Mouse (Mus musculus) heart, postnatal 0 days (tissue): Measurements from ENCODE around the gene Aldh18a1. TPM values are rescaled to one million over a fixed set of nuclear protein-coding genes. Genes with fewer than 3 reads are reported as not detected.

ENCODE experiments used
- ATAC-seq: fragments of 200-750 bp; cut with Nextera tagmentation; 2 replicates; pipeline ENCODE4 v1.8.0; 2017; ENCODE audit warnings: low read depth, moderate number of reproducible peaks, moderate library complexity; ENCODE audit not compliant: insufficient read depth
- DNase-seq: peaks from one replicate; pipeline ENCODE4 v3.0.0-alpha.2; 2016; ENCODE audit warnings: low spot score
- H3K27ac ChIP-seq: fragments of 300-500 bp; sonication (generic); 2 replicates; pipeline ENCODE4 v1.5.1; 2014; ENCODE audit warnings: low read depth, mild to moderate bottlenecking
- H3K27me3 ChIP-seq: fragments of 300-500 bp; sonication (generic); 2 replicates; pipeline ENCODE4 v1.6.1; 2014; ENCODE audit warnings: low read length, mixed read lengths; ENCODE audit not compliant: control insufficient read depth, insufficient read depth
- H3K36me3 ChIP-seq: fragments of 300-500 bp; sonication (generic); replicated peaks from 2 replicates; pipeline ENCODE4 v1.6.1; 2014; ENCODE audit warnings: low read length, mixed read lengths; ENCODE audit not compliant: control insufficient read depth, insufficient read depth
- H3K4me1 ChIP-seq: fragments of 300-500 bp; sonication (generic); 2 replicates; pipeline ENCODE4 v1.6.1; 2014; ENCODE audit warnings: antibody characterized with exemption; ENCODE audit not compliant: control insufficient read depth, insufficient read depth
- H3K4me2 ChIP-seq: fragments of 300-500 bp; sonication (generic); 2 replicates; pipeline ENCODE4 v1.6.1; 2014; ENCODE audit warnings: low read depth, mild to moderate bottlenecking, low read length, moderate library complexity
- H3K4me3 ChIP-seq: fragments of 300-500 bp; sonication (generic); 2 replicates; pipeline ENCODE4 v1.5.1; 2014; ENCODE audit warnings: low read depth, low read length
- H3K9ac ChIP-seq: fragments of 300-500 bp; sonication (generic); replicated peaks from 2 replicates; pipeline ENCODE4 v1.6.1; 2014; ENCODE audit warnings: low read depth, low read length, mixed read lengths
- H3K9me3 ChIP-seq: fragments of 300-500 bp; sonication (generic); replicated peaks from 2 replicates; pipeline ENCODE4 v1.6.1; 2016; ENCODE audit warnings: low read length; ENCODE audit not compliant: control insufficient read depth
- CTCF ChIP-seq: IDR thresholded peaks from 2 replicates; pipeline ENCODE4 v1.5.1; 2016; ENCODE audit warnings: antibody characterized with exemption, control low read depth, low read depth
- EP300 ChIP-seq: IDR thresholded peaks from 2 replicates; pipeline ENCODE4 v1.6.1; 2016; ENCODE audit warnings: antibody characterized with exemption, low read depth
- WGBS: fragments of 180-500 bp; shearing (Covaris S2); extraction: QIAGEN DNeasy Blood & Tissue Kit; methylation state at CpG from one replicate; pipeline ENCODE4 v1.1.7; 2014; 5-methylcytosine and 5-hydroxymethylcytosine counted together
- polyA plus RNA-seq: library from polyadenylated mRNA; unstranded; fragments of >200 nt; fragmentation: Nextera tagmentation; extraction: Ambion mirVana; gene quantifications from 2 replicates; pipeline ENCODE4 v1.2.1, GENCODE M21; 2015
- total RNA-seq: library from RNA; depleted of rRNA; stranded (reverse); fragments of >200 nt; gene quantifications from 2 replicates; pipeline ENCODE4 v1.2.3, GENCODE M21; 2014; ENCODE audit warnings: low replicate concordance; rRNA removed

Gene Aldh18a1
- total RNA-seq (41.3 and 42.8 TPM in 2 replicates), polyA plus RNA-seq (20.6 and 20.9 TPM in 2 replicates)

DNA sequence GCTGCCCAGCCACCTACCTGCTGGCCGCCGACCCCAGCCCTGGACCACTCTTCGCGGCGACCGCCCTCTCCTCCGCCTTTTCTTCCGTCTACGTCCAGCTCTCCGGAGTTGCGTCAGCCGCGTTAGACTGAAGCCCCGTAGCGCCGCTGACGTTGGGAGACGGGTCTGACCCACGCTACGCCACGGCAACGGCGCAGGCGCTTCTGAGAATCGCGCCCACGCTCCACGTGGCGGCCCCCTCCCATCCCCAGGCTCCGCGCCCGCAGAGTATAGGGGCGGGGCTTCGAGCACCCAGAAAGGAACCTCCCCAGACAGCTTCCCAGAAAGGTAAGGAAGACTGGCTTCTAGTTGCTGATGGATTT, at the start of gene Aldh18a1:
Gene Aldh18a1, minus strand, starts transcription at position 171 of the 362 bp plus-strand sequence.
- WGBS: under 1% methylated on average over 34 of the region's 34 CpGs
- Histone ChIP-seq H3K4me3 (peak within 1 kb of the TSS; percentile 92), H3K4me1 (peaks cover 12% of the 10 kb centered on the region), H3K9me3 (no peaks in the 10 kb centered on the region), H3K27ac (peak within 1 kb of the TSS; percentile 80), H3K36me3 (no peaks in the 10 kb centered on the region), H3K9ac (peak within 1 kb of the TSS; percentile 55), H3K27me3 (no peaks in the 10 kb centered on the region), H3K4me2 (peak within 1 kb of the TSS; percentile 95)
- DNase-seq (peak; percentile 91), ATAC-seq (peak; percentile 94)
- TF ChIP-seq CTCF: no peak
- TF ChIP-seq EP300: peak; percentile 71; the same call in 1 of the 2 replicates

DNA sequence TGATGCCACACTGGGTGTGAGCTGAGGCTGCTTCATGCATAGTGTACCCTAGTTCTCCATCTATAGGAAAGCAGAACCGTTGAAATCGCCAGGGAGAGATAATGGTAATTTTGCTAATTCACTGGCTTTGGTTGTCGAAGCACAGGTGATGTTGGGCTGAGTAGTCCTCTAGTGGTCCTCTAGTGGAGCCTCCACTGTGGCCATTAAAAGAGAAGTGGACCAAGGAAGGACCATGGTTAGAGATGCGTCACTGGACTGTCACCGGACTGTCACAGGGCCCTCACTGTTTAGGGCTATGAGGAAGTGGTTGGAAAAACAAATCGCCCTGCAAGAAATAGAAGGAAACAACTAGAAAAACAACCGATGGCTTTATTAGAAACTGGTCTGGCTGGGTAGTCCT, 49.3 kb upstream of the Aldh18a1 start:
- ATAC-seq (no peak), DNase-seq (no peak)
- Histone ChIP-seq H3K4me3 (no peak overlapping the region), H3K4me1 (no peaks in the 10 kb centered on the region), H3K36me3 (no peaks in the 10 kb centered on the region), H3K4me2 (no peak overlapping the region), H3K9me3 (no peaks in the 10 kb centered on the region), H3K27me3 (no peaks in the 10 kb centered on the region), H3K9ac (no peak overlapping the region), H3K27ac (peak overlapping the region; percentile 68)
- WGBS: 66% methylated on average over 7 of the region's 7 CpGs
- TF ChIP-seq EP300: no peak
- no peak for TF ChIP-seq CTCF

DNA sequence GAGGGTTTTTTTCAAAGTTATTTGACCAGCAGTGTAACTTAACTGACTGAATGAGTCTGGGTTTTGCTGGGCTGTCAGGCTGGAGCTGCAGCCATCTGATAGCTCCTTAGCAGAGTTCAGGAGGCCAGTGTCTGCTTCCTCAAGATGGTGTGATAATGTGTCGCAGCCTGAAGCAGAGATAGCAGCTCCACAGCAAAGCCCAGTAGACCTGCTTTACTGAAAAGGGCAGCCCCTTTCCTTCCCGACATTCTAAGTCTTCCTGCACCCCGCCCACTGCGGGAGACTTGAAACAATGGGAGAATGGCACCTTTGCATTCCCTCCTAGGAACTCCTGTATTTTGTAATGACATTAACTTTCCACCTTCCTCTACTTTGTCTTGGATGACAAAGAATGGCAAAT, 48.8 kb upstream of the Aldh18a1 start:
- ATAC-seq: peak; percentile 74
- H3K9me3 ChIP-seq: no peaks in the 10 kb centered on the region
- DNase-seq: no peak
- no peak overlapping the region for H3K4me3 ChIP-seq
- H3K4me1 ChIP-seq: no peaks in the 10 kb centered on the region
- WGBS: 36% methylated on average over 4 of the region's 4 CpGs
- H3K36me3 ChIP-seq: no peaks in the 10 kb centered on the region
- no peak overlapping the region for H3K9ac ChIP-seq
- H3K4me2 ChIP-seq: no peak overlapping the region
- peak overlapping the region; percentile 68 for H3K27ac ChIP-seq
- peak; percentile 62; the same call in 1 of the 2 replicates for TF ChIP-seq EP300
- no peak for TF ChIP-seq CTCF
- no peaks in the 10 kb centered on the region for H3K27me3 ChIP-seq

DNA sequence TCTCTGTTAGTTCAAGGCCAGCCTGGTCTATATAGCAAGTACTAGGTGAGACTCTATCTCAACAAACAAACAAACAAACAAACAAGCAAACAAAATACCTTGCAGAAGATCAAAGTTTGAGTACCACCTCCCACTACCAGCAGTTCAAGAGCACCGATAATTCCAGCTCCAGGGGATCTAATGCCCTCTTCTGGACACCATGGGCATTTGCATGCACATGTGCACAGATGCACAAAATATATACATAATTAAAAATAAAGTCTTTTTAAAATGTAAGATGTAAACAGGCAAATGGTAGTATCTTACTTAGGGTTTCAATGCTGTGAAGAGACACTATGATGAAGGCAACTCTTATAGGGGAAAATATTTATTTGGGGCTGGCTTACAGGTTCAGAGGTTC, 44.9 kb upstream of the Aldh18a1 start:
- Histone ChIP-seq H3K27ac (no peak overlapping the region), H3K4me2 (no peak overlapping the region), H3K9ac (no peak overlapping the region), H3K9me3 (no peaks in the 10 kb centered on the region), H3K27me3 (no peaks in the 10 kb centered on the region), H3K4me3 (no peak overlapping the region), H3K4me1 (no peaks in the 10 kb centered on the region), H3K36me3 (no peaks in the 10 kb centered on the region)
- TF ChIP-seq EP300 (no peak), CTCF (peak; percentile 20; the same call in 1 of the 2 replicates)
- DNase-seq (no peak), ATAC-seq (no peak)
- WGBS: 68% methylated on average over 1 of the region's 1 CpGs

DNA sequence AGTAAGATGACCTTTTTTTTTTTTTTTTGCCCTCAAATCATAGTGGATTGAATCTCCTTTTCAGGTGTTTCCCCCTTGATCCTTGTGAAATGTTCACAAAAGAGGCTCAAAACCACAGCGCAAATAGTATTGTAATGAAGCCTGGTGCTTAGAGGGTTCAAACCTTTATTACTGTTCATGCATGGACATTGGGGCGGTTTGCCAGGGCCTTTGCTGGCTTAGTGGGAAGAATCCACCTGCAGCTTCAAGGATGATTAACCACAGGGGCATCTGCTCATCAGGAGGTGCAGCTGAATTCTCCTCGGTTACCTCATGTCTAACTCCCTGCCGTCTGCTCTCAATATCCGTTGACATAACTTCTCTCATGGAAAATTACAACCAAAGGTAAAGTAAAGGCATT, 44.4 kb upstream of the Aldh18a1 start:
- Histone ChIP-seq H3K9me3 (no peaks in the 10 kb centered on the region), H3K27ac (no peak overlapping the region), H3K4me3 (no peak overlapping the region), H3K9ac (no peak overlapping the region), H3K36me3 (no peaks in the 10 kb centered on the region), H3K4me2 (no peak overlapping the region), H3K4me1 (no peaks in the 10 kb centered on the region), H3K27me3 (no peaks in the 10 kb centered on the region)
- ATAC-seq (no peak), DNase-seq (no peak)
- no peak for TF ChIP-seq CTCF
- no peak for TF ChIP-seq EP300
- WGBS: 77% methylated on average over 5 of the region's 5 CpGs

DNA sequence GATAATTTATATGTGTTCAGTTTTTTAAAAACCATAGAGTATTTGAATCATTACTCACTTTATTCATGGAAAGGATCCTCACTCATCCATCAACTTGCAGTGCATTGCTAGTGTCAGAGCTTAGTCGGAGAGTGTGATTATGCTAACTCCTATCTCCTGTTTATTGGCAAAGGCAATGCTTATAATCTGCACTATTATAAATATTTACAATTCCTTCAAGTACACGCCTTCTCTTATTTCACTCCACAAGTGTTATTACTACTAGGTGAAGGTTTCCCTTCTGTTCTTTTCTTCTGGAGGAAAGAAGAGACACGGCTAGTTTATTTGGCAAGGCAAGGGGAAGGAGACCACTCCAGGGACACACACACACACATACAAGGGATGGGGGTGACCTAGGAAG, 43.9 kb upstream of the Aldh18a1 start:
- no peak overlapping the region for H3K4me3 ChIP-seq
- no peak overlapping the region for H3K4me2 ChIP-seq
- no peak overlapping the region for H3K27ac ChIP-seq
- DNase-seq (no peak), ATAC-seq (no peak)
- 64% methylated on average over 3 of the region's 3 CpGs for WGBS
- no peaks in the 10 kb centered on the region for H3K27me3 ChIP-seq
- H3K36me3 ChIP-seq: no peaks in the 10 kb centered on the region
- no peaks in the 10 kb centered on the region for H3K9me3 ChIP-seq
- H3K4me1 ChIP-seq: no peaks in the 10 kb centered on the region
- TF ChIP-seq EP300 (no peak), CTCF (no peak)
- no peak overlapping the region for H3K9ac ChIP-seq
